Mouse (Mus musculus): Measurements from ENCODE around the gene Camta2.

DNA sequence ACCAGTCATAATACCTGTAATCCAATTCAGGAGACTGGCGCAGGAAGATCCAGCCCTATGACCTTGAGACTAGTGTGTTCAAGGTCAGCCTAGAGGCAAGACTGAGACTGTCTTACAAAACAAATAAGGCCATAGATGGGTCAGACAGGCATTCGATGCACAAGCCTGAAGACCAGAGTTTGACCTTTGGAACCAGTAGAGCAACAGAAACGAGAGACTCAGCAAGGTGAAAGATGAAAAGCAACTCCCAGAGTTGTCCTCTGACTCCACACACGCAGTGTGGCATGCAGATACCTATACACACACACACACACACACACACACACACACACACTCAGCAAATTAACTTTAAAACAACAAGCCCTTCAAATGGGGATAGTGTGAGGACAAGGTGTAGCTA, 61.0 kb downstream of the Camta2 start:
- TF ChIP-seq EP300 (IDR thresholded peaks at IDR 0.05; ENCODE audit: low read depth) (no peak), CTCF (IDR thresholded peaks at IDR 0.05; ENCODE audit: low read depth) (no peak)
